Mouse (Mus musculus): ENCODE measurements around the gene Amph. TPM values are rescaled to one million over a fixed set of nuclear protein-coding genes. Genes with fewer than 3 reads are reported as not detected.
"Not testable (repeated sequence)": the region's sequence is repeated elsewhere in the genome, so short reads cannot be mapped to it uniquely, and the experiment has no call there.

Amph gene
- 1 to 10 TPM; 1.5 to 2.0 TPM for total RNA-seq (2021)
- long read RNA-seq, experiment 1, partial matches to known transcripts = 1 of 1 reads
- long read RNA-seq, experiment 1, other reads (novel, unspliced or antisense) = 0 of 1 reads
- long read RNA-seq, experiment 2, partial matches to known transcripts = 0 of 3 reads
- long read RNA-seq, experiment 2, other reads (novel, unspliced or antisense) = 0 of 3 reads

DNA sequence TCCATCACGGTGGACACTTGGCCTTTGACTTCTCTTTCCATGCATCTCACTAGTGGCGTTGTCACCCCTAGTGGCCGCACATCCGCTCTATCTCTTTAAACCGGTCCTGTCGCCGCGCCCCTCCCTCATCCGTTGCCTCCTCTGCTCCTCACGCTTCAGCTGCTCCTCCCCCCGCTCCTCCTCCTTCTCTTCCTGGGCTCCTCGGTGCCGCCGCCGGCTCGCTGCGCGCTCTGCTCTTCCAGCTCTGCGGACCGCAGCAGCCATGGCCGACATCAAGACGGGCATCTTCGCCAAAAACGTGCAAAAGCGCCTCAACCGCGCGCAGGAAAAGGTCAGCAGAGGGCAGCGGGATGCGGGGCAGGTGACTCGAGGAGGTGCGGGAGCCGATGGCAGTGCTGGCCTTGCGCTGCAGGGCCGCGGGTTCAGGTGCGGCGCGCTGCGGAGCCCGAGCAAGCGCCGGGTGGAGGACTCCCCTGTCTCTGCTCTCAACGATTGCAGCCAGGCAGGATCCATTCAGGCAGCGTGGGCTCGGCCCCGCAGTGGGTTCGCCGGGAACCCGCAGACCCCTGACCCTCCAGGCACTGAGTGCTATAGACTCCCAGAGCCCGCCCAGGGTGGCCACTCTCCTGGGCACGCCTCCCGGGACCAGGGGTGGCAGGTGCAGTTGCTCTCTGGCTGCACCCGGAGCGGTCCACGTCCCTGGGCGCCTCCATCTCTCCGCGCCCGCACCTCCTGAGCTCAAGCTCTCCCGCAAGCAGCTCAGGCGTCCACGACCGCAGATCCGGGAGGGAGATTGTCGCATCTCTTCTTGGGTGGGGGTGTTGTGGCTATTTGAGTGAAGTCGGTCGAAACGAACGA is at the start of gene Amph:
Gene Amph, plus strand, starts transcription at position 35 of the 858 bp plus-strand sequence.
- DNase-seq = peak; percentile 40

DNA sequence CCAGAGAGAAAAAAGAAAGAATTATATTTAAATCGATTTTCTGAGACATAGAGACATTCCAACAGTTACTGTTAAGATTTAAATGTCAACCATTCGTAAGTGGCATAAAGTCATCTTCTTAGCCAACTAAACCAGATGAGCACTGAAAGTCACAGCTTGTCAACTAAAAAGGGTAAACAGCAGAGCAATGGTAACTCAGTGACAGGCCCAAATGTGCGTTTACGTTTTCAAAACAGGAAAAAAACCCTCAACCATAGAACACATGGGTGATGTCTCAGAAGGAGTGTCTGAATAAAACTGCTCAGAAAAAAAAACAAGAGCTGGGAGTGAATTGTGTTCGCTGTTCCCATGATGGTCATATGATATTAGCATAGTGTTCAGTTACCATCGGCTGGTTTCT is 44.4 kb upstream of the Amph start:
- no peak for DNase-seq

DNA sequence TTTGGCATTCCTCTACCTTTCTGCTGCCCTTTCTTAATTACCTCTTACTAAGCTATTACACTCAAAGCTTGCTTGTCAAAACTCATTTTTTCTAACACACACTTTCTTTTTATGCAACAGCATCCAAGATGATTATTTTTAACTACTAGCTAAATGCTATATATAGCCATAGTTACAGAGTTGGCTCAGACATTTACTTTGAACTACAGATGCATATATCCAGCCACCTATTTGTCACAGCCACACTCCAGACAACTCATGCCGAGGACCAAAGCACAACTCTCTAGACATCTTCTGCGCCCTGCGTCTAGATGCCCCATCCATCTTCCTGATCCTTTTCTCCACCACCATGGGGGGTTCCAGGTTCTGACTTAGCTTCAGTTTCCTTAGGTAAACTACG is 33.2 kb upstream of the Amph start:
- no peak for DNase-seq

DNA sequence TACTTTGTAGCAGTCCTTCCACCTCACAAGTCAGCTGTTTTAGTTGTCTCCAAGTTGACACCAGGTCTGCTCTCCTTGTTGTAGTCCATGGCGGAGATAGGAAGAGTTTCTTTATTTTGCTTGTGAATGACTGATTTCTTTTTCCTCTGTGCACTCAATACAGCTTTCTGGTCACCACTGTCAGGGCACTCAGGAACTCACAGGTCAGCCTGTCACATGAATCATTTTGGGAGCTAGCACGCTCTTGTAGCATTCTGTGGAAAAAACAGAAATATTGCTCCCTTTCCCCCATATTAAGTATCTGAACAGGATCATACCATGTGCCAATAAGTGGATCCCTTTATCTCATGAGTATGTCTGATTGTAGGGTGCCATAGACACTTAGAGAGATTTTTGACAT is 14.8 kb upstream of the Amph start:
- not testable (repeated sequence) for DNase-seq

DNA sequence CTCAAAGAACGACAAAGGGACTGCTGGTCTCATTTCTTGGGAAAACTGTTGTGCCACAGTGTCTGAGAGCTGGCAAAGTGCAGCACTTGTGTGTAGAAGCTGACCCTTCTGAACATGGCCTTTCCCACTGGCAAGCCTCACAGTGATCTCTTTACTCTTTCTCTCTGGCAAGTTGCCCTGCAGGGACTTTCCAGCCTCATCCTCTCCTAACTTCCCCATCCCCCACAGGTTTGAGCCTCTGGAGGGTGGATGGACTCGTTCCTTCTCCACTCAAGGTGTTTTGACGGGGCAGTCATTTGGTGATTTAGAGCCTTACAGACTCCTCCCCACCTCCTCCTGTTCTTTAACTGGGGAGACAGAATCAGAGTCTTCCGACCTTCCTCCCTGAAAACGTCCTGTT is 319 bp upstream of the Amph start:
- no peak for DNase-seq

DNA sequence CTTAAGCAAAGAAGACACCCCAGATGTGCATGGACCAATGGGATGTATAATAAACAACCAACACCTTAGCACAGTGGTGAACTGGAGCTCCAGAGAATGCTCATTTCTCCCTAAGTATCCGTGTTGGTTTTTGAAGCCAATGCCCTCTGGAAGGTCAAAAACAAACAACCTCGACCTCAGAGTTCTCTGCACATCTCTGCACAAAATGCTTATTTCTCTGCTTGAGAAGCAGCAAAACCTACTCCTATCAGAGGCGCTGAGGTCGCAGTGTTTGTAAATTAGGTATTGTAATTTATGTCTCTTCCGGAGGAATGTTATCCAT is 985 bp downstream of the Amph start:
- no peak for DNase-seq

DNA sequence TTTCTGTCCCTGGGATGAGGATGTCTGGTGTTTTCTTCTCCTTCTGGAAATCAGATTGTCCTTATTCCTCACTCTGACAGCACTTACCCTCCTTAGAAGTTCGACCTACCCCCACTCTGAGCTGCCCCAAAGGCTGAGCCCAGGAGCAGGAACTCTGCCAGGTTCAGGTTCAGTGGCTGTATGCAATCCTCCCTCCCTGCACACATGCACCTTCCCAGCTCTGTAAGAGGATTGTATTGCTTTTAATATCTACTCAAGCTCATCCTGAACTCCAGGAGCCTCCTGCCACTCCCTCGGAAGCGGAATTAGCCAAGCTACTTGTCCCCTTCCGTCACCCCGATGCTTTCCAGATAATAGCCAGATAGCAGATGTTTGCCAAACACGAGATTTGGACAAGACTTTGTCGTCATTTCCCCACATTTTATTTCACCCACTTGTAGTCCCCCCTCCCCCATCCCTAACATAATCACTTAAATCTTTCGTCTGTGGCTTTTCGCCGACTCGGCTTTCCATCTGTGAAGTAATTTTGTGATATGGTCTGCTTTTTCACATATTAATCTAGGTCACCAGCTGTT is 1.7 kb downstream of the Amph start:
- no peak for DNase-seq

DNA sequence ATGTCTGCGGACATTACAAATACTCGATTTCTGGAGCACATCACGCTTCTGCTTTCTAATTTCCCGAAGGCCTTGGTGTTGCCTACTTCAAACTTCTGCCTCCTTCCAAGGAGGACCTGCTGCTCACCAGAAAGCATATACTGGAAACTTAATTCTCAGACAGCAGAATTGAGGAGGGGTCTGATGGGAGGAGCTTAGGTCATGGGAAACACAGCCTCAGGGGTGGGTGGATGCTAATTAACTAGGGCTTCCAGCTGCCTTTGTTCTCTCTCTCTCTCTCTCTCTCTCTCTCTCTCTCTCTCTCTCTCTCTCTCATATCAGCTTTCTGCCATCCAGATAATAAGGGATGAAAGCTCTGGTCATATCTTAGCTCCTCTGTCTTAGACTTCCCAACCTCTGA is 5.6 kb downstream of the Amph start:
- no peak for DNase-seq

DNA sequence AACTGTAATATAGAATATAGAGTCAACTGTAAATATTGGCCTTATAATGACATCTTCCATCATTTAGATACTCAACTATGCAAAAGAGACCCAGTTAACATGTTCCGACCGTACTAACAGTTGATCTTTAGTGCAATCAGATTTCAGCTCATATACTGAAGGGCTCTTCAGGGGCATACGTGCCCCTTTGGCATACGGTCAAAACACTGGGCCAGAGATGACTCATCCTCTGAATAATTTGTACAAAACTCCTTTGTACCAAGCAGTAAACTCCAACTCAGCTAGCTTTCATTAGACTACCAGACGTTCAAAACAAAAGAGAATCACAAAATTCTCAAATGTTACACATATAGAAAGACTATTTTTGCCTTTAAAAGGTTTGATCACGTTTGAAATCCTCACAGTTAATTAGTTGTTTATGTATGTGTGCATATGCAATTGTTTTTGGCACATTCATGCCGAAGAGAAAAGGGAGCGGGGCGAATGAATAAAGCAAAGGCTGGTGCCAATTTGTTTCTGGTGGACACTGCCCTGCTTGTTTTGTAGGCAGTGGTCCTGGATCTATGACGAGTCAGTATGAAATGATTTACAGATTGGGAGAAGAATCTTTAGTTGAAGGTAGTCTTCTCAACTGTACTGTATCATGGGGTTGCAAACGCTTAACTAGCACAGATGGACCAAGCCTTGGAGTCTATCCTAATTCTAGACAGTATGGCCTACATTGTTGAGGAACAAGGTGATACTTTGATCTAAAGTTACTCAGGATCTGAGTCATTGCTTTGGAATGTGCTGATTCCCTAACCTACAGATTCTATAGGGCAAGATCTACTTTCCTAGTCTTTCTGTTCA is 8.3 kb downstream of the Amph start:
- DNase-seq = no peak

DNA sequence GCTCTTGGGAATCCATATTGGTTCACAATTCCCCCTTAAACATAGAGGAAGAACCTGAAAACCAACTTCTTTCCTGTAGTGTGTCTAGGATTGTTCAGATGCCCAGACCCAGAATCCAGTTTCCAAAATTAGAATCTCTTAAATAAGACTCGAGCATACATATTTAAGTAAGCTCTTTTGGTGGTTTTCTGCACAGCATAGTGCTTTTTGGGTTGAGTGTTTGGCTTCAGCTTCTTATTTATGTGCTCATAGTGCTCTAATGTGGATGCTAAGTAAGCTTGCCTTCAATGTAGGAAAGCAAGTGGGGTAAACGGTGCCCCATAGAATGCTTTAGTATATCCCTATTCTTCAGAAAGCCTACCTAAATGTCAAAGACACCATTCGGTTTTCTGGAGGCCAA is 9.0 kb downstream of the Amph start:
- DNase-seq = no peak

DNA sequence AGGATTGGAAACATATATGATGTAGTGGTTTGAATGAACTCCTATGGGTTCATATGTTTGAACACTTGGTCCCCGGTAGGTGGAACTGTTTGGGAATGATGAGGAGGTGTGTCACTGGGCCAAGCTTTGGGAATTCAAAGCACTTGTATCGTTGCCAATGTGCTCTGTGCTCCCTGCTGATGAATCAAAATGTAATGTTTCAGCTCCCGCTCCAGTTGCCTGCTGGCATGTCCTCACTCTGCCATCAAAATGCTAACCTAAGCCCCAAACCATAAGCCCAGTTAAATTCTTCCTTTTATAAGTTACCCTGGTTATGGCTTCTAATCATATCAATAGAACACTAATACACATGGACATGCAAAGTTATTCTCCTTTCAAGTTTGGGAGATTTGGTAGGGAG is 24.6 kb downstream of the Amph start:
- DNase-seq = no peak

DNA sequence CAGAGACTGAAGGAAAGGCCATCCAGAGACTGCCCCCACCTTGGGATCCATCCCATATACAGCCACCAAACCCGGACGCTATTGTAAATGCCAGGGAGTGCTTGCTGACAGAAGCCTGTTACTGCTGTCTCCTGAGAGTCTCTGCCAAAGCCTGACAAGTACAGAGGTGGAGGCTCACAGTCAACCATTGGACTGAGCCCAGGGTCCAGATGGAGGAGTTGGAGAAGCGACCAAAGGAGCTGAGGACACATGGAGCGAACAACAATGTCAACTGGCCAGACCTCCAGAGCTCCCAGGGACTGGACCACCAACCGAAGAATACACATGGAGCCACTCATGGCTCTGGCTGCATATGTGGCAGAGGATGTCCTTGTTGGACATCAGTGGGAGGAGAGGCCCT is 26.3 kb downstream of the Amph start:
- DNase-seq = no peak

DNA sequence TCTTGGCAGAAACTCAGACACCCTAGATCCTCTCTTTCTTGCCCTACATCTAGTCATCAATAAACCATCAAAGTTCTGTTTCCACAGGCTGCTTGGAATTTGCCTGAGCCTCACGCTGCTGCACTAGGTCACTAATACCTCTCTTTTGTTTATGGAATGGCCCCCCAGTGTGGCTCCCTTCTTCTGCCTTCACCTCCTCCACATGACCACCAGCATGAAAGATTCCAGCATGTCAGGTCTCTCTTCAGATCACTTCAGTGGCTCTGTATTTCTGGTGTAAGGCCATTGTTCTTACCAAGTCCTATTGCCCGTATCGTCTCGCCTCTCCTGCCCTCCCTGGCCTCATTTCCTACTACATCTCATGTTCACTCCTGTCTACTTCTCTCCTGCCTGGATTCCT is 39.3 kb downstream of the Amph start:
- DNase-seq = no peak

DNA sequence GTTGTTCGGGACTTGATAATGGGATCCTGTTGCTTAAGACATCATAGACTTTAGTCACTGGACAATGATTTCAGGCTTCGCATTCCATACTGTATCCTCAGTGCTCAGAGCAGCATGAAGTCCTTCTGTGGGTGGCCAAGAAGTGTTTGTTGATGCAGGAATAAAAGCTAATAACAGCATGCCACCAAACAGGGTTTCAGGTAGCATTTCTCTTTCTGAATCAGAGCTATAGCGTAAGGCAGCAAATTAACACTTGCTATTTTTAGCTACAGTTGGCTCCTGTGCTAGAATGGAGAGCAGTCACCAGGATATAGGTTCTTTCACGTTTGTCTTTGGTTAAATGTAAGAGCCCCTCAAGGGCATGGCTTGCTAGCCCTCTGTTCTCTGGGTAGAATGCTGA is 40.3 kb downstream of the Amph start:
- no peak for DNase-seq

DNA sequence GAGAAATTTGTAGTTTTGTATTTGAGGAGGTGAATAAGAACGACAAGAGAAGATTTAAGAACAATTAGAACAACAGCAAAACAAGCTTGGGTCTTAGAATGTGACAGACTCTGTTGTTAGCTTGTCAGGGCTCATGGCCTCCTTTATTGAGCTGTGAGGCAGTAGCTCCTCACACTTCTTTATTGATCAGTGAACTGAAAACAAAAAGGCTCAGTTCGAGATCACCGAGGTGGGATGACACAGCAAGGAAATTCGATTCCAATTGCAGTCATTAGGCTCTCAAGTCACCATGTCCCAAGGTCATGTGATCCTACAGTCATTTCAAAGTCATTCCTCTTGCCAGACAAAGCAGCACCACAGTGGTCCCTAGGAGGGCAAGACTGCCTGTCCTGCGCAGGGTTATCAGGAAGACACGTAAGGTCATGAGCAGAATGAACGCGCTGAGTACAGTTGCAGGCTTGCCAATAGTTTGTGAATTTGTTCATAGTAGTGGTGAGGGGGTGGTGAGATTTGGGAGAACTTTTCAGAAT is 41.2 kb downstream of the Amph start:
- DNase-seq = no peak

DNA sequence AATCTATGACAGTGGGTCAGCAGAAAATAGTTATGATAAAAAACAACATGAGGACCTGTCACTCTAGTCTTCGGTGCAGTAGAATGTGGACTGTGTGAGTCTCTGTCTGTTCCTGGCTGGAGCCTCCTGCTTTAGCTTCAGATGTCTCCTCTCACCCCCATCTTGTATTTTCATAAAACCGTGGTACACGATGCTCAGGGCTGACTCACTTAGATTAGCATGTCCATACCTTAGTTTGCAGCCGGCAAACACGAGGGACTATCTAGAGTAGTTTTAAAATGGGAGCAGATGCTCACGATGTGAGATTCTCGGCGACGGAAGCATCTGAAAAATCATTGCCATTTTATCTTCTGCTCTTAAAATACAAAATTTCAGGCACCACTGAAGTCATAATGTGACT is 54.5 kb downstream of the Amph start:
- DNase-seq = no peak

DNA sequence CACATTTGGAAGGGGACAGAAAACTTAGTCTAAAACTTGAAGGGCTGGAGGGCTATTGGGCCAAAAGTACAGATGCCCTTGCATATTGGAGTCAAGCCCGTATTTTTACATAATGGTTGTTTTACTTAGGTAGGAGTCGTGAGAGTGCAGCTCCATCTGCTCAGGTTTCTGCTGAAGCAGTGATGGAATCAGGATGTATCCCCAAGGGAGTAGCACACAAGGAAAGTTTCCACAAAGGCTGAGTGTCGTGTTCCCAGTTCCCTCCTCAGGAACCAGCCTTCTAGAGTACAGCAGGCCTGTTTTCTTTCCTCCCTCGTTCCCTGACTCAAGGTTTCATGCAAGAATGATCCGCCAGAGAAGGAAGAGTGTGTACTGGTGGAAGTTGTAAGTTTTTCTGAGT is 56.4 kb downstream of the Amph start:
- no peak for DNase-seq

DNA sequence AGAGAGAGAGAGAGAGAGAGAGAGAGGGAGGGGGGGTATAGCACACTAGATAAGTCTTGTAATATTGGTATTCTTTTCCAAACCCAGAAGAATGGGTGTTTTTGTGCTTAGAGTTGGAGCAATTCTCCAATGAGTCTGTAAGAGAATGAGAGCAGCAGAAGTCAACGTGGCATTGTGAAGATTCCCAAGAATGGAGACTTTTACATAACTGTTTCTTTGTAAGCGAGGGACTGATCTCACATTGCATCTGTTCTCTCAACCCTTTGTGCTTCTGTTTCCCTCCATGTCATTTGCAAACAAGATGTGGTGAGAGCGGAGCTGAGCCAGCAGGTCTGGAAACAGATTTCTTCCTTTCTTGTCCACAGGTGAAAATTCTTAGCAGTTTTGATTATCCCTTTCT is 60.4 kb downstream of the Amph start:
- DNase-seq = no peak

DNA sequence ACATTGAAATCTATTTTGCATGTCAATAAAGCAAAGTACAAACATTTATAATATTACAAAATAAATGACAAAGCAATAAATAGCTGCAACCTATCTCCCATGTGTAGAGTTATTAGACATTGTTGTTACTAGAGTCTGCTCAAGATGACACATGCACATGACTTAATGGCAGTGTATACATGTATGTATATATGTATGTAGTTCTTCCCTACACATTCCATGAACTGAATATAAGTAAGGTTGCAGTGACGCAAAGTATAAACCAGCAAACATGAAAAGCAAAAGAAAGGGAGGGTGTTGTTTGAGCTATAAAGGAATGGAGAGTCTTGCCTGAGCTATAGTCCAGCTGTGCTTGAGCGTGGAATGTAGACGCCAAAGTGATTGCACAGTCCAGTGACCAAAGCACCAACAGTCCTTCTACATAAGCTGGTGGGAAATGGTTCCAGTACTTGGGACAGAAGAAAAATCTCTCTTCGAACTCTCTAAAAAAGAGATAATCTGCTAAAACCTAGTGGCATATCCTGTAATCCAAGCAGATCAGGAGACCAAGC is 66.9 kb downstream of the Amph start:
- no peak for DNase-seq

DNA sequence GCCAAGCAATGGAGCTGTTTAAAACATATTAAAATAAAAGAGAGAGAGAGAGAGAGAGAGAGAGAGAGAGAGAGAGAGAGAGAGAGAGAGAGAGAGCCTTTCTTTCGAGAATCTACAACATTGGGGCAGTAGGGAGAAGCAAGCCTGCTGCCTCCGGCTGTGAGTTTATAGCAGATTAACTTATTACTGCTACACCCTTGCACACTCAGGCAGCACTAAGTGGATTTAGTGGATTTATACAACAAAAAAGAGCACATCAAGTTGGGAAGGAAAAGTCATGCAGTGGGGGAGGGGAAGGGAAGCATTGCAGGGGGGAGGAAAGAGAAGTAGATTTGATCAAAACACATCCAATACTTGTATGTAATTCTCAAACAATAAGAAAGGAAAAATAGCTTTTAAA is 73.5 kb downstream of the Amph start:
- no peak for DNase-seq

DNA sequence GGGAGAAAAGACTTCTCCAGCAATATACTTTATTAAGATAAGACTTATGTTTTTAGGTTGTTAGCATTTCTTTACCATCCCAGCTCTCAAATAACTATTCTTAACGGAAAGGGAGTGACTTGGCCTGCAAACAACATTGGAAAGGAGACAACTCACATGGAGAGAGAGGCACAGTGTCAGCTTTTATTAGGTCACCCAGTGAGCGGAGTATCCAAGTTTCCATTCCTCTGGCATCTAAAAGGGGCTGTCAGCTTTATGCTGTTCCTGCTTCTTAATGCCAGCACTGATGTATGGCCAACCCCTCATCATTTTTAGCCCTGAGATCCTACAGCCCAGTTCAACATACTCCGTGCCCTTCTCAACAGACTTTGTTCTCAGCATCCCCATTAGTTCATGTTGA is 74.3 kb downstream of the Amph start:
- no peak for DNase-seq

DNA sequence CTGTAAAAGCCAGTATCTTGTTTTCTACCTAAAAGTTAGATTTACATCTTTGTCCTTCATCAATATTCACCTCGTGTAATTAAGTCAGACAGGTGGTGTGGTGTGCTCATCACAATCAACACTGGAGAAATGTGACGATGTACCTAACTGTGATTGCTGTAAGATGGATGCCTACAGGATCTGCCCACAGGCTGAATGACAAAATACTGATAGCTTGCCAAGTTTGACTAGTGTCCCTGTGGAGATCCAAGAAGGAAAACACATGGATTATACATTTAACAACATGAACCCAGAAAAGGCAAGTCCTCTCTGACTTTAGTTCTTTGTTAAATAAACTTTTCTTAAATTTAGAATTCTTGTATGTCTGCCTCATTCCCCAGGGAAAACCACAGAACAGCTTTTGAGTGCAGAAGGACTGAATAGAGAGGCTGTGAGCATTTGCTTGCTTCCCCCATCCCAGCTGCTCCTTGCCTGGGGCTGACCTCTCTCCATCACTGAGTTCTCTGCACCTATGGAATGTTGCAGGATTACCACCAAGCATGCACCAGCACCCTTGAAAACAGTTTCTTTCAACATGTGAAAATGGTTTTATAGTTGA is 77.2 kb downstream of the Amph start:
- DNase-seq = no peak

Measured in gastrocnemius, postnatal 10 days (tissue).